Mouse (Mus musculus) liver, postnatal 0 days (tissue): ENCODE data around the gene Ikbkg. TPM values are rescaled to one million over a fixed set of nuclear protein-coding genes. Genes with fewer than 3 reads are reported as not detected.

Source experiments
- ATAC-seq: fragments of 200-750 bp; cut with Nextera tagmentation; 2 replicates; pipeline ENCODE4 v1.8.0; 2017; ENCODE audit warnings: mild to moderate bottlenecking, moderate library complexity
- DNase-seq: peaks from one replicate; pipeline ENCODE4 v3.0.0-alpha.2; 2016
- H3K27ac ChIP-seq: fragments of 300-500 bp; sonication (generic); 2 replicates; pipeline ENCODE4 v1.5.1; 2014; ENCODE audit warnings: antibody characterized with exemption, moderate library complexity, mild to moderate bottlenecking, low read depth
- H3K27me3 ChIP-seq: fragments of 300-500 bp; sonication (generic); 2 replicates; pipeline ENCODE4 v1.6.1; 2014; ENCODE audit warnings: low read length, control low read depth, mixed read lengths; ENCODE audit not compliant: insufficient read depth
- H3K36me3 ChIP-seq: fragments of 300-500 bp; sonication (generic); replicated peaks from 2 replicates; pipeline ENCODE4 v1.6.1; 2014; ENCODE audit warnings: mild to moderate bottlenecking, control low read depth, low read length, moderate library complexity, mixed read lengths; ENCODE audit not compliant: insufficient read depth
- H3K4me1 ChIP-seq: fragments of 300-500 bp; sonication (generic); 2 replicates; pipeline ENCODE4 v1.6.1; 2014; ENCODE audit warnings: antibody characterized with exemption, mild to moderate bottlenecking, control low read depth; ENCODE audit not compliant: insufficient read depth
- H3K4me2 ChIP-seq: fragments of 300-500 bp; sonication (generic); 2 replicates; pipeline ENCODE4 v1.6.1; 2014; ENCODE audit warnings: low read depth, mild to moderate bottlenecking, low read length, moderate library complexity, mixed read lengths
- H3K4me3 ChIP-seq: fragments of 300-500 bp; sonication (generic); 2 replicates; pipeline ENCODE4 v1.5.1; 2014; ENCODE audit warnings: low read depth, low read length
- H3K9ac ChIP-seq: fragments of 300-500 bp; sonication (generic); replicated peaks from 2 replicates; pipeline ENCODE4 v1.6.1; 2014; ENCODE audit warnings: mild to moderate bottlenecking, moderate library complexity
- H3K9me3 ChIP-seq: fragments of 300-500 bp; sonication (generic); 2 replicates; pipeline ENCODE4 v1.6.1; 2016; ENCODE audit warnings: mild to moderate bottlenecking, control low read depth, low read length, mixed read lengths
- CTCF ChIP-seq: sonication (generic); IDR thresholded peaks from 2 replicates; pipeline ENCODE4 v1.5.1; 2016; ENCODE audit warnings: antibody characterized with exemption, low read depth
- EP300 ChIP-seq: IDR thresholded peaks from 2 replicates; pipeline ENCODE4 v1.6.1; 2016; ENCODE audit warnings: antibody characterized with exemption, low read depth, mild to moderate bottlenecking
- WGBS: fragments of 180-500 bp; shearing (Covaris S2); extraction: QIAGEN DNeasy Blood & Tissue Kit; methylation state at CpG from one replicate; pipeline ENCODE4 v1.1.7; 2014; ENCODE audit not compliant: insufficient replicate concordance; 5-methylcytosine and 5-hydroxymethylcytosine counted together
- polyA plus RNA-seq: library from polyadenylated mRNA; unstranded; fragments of >200 nt; fragmentation: Nextera tagmentation; extraction: Ambion mirVana; gene quantifications from 2 replicates; pipeline ENCODE4 v1.2.1, GENCODE M21; 2015

The Ikbkg gene
- polyA plus RNA-seq, 1 experiment from 2014 or later: 12.9 TPM

DNA sequence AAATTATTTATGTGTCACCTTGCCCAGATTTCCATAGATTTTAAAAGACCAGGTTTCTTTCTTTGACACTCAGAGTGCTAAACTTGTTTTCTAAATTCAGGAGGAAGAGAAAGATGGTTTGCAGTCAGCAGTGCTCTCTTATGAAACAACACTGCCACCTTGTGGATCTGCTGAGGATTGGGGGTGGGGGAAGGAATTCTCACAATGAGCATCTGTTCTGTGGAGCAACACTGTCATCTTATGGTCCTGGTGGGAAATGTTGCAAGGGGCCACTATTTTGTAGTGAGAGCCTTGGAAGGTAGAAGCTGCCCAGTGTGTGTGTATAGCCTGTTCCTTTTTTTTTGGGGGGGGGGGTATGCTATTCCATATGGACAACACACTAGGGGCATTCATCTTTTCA lies 20.3 kb downstream of the Ikbkg start:
- ATAC-seq (peak; percentile 74), DNase-seq (peak; percentile 63)
- no peaks in the 10 kb centered on the region for H3K9me3 ChIP-seq
- no peaks in the 10 kb centered on the region for H3K27me3 ChIP-seq
- no peak overlapping the region for H3K4me3 ChIP-seq
- no peaks in the 10 kb centered on the region; the same call in 1 of the 2 replicates for H3K36me3 ChIP-seq
- no peak overlapping the region for H3K9ac ChIP-seq
- H3K4me2 ChIP-seq: no peak overlapping the region
- no peak for TF ChIP-seq EP300
- peak; percentile 96 for TF ChIP-seq CTCF
- H3K4me1 ChIP-seq: no peaks in the 10 kb centered on the region
- no peak overlapping the region for H3K27ac ChIP-seq

- Histone ChIP-seq H3K9me3 (no peaks in the 10 kb centered on the region), H3K4me1 (peaks cover 2% of the 10 kb centered on the region), H3K9ac (no peak overlapping the region; the same call in 1 of the 2 replicates), H3K27me3 (no peaks in the 10 kb centered on the region), H3K4me2 (peak overlapping the region; percentile 80), H3K27ac (peak overlapping the region; percentile 86), H3K36me3 (no peaks in the 10 kb centered on the region; the same call in 1 of the 2 replicates), H3K4me3 (peak overlapping the region; percentile 61)
- TF ChIP-seq CTCF (no peak), EP300 (peak; percentile 20; the same call in 1 of the 2 replicates)
- peak; percentile 59 for DNase-seq
- peak; percentile 66 for ATAC-seq
These were observed 31.4 kb downstream of the Ikbkg start for GRCm38 (mm10) chrX:74424443-74424842.

DNA sequence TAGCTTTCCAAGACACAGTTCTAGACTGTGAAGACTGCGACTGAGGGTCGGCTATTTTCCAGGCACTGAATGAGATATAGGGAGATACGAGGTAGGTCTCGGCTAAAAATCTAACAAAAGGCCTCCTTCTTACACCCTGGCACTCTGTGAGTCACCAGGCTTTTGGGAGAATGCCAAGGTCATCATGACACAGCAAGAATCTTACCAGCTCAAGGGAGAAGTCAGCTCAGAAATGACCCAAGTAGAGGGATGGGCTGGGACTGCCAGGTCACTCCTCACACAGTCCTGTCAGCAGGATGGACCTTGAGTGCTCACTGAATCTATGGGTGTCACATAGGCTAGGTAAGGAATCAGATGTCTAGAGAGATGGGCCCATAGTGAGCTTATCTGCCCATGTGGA lies 32.1 kb downstream of the Ikbkg start:
- no peak for TF ChIP-seq CTCF
- no peak for TF ChIP-seq EP300
- Histone ChIP-seq H3K36me3 (no peaks in the 10 kb centered on the region; the same call in 1 of the 2 replicates), H3K27ac (peak overlapping the region; percentile 86), H3K4me3 (peak overlapping the region; percentile 61), H3K9ac (peak overlapping the region; percentile 55), H3K27me3 (no peaks in the 10 kb centered on the region), H3K9me3 (no peaks in the 10 kb centered on the region), H3K4me1 (peaks cover 2% of the 10 kb centered on the region), H3K4me2 (peak overlapping the region; percentile 80)
- ATAC-seq (peak; percentile 55), DNase-seq (peak; percentile 77)
- 47% methylated on average over 4 of the region's 4 CpGs for WGBS

DNA sequence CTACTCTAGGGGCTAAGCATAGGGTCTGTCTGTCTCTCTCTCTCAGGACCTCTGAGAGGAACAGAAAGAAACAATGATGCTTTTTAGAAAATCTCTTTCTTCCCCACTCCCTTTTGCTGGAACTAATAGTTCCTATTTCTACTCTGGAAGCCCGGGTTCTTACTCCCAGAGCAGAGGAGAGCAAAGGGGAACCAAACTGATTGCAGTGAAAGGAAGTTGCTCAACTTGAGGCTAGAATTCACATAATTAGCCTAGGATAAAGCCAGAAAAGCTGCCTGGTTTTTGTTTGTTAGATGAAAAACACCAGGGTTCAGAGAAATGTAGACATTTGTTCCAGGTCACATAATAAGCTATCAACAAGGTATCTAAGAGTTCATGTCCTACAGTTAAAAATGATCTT lies 33.2 kb downstream of the Ikbkg start:
- 15% methylated on average over 1 of the region's 1 CpGs for WGBS
- no peaks in the 10 kb centered on the region for H3K9me3 ChIP-seq
- H3K4me1 ChIP-seq: peaks cover 5% of the 10 kb centered on the region
- H3K27me3 ChIP-seq: no peaks in the 10 kb centered on the region
- peak overlapping the region; percentile 80 for H3K4me2 ChIP-seq
- no peaks in the 10 kb centered on the region; the same call in 1 of the 2 replicates for H3K36me3 ChIP-seq
- no peak for ATAC-seq
- H3K4me3 ChIP-seq: peak overlapping the region; percentile 61
- no peak for DNase-seq
- peak overlapping the region; percentile 55 for H3K9ac ChIP-seq
- TF ChIP-seq EP300: no peak
- TF ChIP-seq CTCF: no peak
- H3K27ac ChIP-seq: peak overlapping the region; percentile 86

DNA sequence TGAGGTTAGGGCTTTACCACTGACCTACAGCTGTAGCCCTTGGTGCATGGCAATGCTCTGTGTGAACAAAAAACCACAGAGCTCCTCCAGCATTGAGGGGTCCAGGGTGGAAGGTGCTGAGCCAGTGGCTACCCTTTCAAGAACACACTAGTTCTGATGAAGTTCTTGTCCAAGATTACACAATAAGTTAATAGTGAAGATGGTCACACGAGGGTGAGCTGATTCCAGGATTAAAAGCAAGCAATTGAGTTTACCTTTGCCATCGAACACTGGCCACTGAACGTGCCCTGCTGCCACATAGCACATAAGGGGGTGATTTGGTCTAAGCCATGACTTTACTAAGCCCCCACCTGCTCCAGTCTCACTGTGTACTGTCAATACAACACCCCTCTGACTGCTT lies 34.0 kb downstream of the Ikbkg start:
- H3K9me3 ChIP-seq: no peaks in the 10 kb centered on the region
- H3K36me3 ChIP-seq: no peaks in the 10 kb centered on the region; the same call in 1 of the 2 replicates
- DNase-seq (no peak), ATAC-seq (no peak)
- H3K27me3 ChIP-seq: no peaks in the 10 kb centered on the region
- peak overlapping the region; percentile 80 for H3K4me2 ChIP-seq
- 60% methylated on average over 3 of the region's 3 CpGs for WGBS
- H3K4me1 ChIP-seq: peaks cover 5% of the 10 kb centered on the region
- H3K9ac ChIP-seq: no peak overlapping the region
- no peak for TF ChIP-seq CTCF
- TF ChIP-seq EP300: no peak
- peak overlapping the region; percentile 86 for H3K27ac ChIP-seq
- peak overlapping the region; percentile 61; the same call in 1 of the 2 replicates for H3K4me3 ChIP-seq

- Histone ChIP-seq H3K4me2 (peak overlapping the region; percentile 80), H3K27me3 (no peaks in the 10 kb centered on the region), H3K27ac (peak overlapping the region; percentile 44), H3K9me3 (no peaks in the 10 kb centered on the region), H3K36me3 (peaks cover 8% of the 10 kb centered on the region), H3K9ac (peak overlapping the region; percentile 67), H3K4me3 (peak overlapping the region; percentile 61), H3K4me1 (peaks cover 5% of the 10 kb centered on the region)
- ATAC-seq (0 out of 2 replicates have a peak, but pooled peaks have one; percentile 1), DNase-seq (no peak)
- WGBS: 24% methylated on average over 35 of the region's 35 CpGs
- no peak for TF ChIP-seq EP300
- TF ChIP-seq CTCF: no peak
These were observed 35.2 kb downstream of the Ikbkg start for GRCm38 (mm10) chrX:74428146-74428825.
